Mouse (Mus musculus): ENCODE measurements at regions not wholly inside any gene's neighbourhood (a gene's known extent, or its start where the extent isn't known, plus 50 kb on each side); places are given as distances from the start of the nearest gene placed in this dataset.

DNA sequence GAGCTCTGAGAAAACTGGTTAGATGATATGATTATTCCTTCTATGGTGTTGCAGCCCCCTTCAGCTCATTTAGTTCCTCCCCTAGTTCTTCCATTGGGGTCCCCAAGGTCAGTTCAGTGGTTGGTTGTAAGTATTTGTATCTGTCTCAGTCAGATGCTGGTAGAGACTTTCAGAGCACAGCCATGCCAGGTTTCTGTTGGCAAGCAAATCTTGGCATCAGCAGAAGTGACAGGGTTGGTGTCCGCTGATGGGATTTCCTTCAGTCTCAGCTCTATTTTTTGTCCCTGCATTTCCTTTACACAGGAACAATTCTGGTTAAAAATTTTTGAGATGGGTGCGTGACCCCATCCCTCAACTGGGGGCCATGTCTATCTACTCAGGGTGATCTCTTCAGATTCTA is 55.3 kb upstream of the Spaca1 start:
- Histone ChIP-seq H3K36me3 (ENCODE audit: control insufficient read depth in 1 of 2, insufficient read depth in 2 of 2, low read length in 2 of 2) (no peaks in the 10 kb centered on the region), H3K27ac (ENCODE audit: control insufficient read depth, low read depth, low read length) (no peak overlapping the region), H3K27me3 (ENCODE audit: control insufficient read depth in 1 of 2, insufficient read depth in 2 of 2, low read length in 2 of 2) (no peaks in the 10 kb centered on the region; a peak in 1 of 4 replicates), H3K9ac (ENCODE audit: control insufficient read depth, low read depth, low read length, poor library complexity, severe bottlenecking) (no peak overlapping the region), H3K4me3 (ENCODE audit: control insufficient read depth in 1 of 2, insufficient read depth in 1 of 2, low read depth in 2 of 2, low read length in 2 of 2) (no peak overlapping the region), H3K9me3 (replicated peaks; ENCODE audit: insufficient read depth, low read length) (no peaks in the 10 kb centered on the region), H3K79me2 (ENCODE audit: control insufficient read depth, insufficient read depth, low read length, poor library complexity) (no peaks in the 10 kb centered on the region), H3K4me1 (ENCODE audit: control insufficient read depth in 1 of 2, insufficient read depth in 2 of 2, low read length in 2 of 2) (no peaks in the 10 kb centered on the region)
- no peak for DNase-seq (ENCODE audit: low read depth, low spot score)
- TF ChIP-seq ETS1 (IDR thresholded peaks at IDR 0.05; ENCODE audit: low read depth, low read length) (no peak), MAFK (IDR thresholded peaks at IDR 0.05; ENCODE audit: borderline replicate concordance, low read depth, low read length) (no peak), GABPA (IDR thresholded peaks at IDR 0.05; ENCODE audit: low read depth, low read length) (no peak), MYB (IDR thresholded peaks at IDR 0.05; ENCODE audit: low read depth, low read length) (no peak), TCF12 (IDR thresholded peaks at IDR 0.05; ENCODE audit: low read depth, low read length) (no peak), ZMIZ1 (IDR thresholded peaks at IDR 0.05; ENCODE audit: low read depth, low read length) (no peak), BHLHE40 (IDR thresholded peaks at IDR 0.05; ENCODE audit: borderline replicate concordance, low read depth, low read length) (no peak)

DNA sequence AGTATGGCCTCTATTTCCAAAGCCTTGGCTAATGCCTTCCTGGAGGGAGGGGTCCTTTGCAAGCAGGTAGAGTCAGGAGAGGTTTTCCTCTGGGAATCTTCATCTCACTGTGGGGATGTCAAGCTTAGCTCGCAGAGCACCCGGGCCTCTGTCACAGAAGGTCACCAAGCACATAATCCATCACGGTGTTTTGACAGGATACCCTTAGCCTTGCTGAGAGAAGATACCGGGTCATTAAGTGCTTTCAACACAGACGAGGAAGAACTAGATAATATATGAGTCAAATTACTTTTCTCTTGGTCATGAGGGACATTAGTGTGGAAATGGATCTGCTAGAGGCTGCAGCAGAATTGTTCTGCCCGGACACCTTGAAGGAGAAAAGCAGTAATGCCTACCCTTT is 64.3 kb upstream of the Spaca1 start:
- Histone ChIP-seq H3K9ac (ENCODE audit: control insufficient read depth, low read depth, low read length, poor library complexity, severe bottlenecking) (no peak overlapping the region), H3K36me3 (ENCODE audit: control insufficient read depth in 1 of 2, insufficient read depth in 2 of 2, low read length in 2 of 2) (no peaks in the 10 kb centered on the region), H3K9me3 (replicated peaks; ENCODE audit: insufficient read depth, low read length) (no peaks in the 10 kb centered on the region), H3K4me1 (ENCODE audit: control insufficient read depth in 1 of 2, insufficient read depth in 2 of 2, low read length in 2 of 2) (no peaks in the 10 kb centered on the region), H3K27ac (ENCODE audit: control insufficient read depth, low read depth, low read length) (no peak overlapping the region), H3K4me3 (ENCODE audit: control insufficient read depth in 1 of 2, insufficient read depth in 1 of 2, low read depth in 2 of 2, low read length in 2 of 2) (no peak overlapping the region), H3K79me2 (ENCODE audit: control insufficient read depth, insufficient read depth, low read length, poor library complexity) (no peaks in the 10 kb centered on the region), H3K27me3 (ENCODE audit: control insufficient read depth in 1 of 2, insufficient read depth in 2 of 2, low read length in 2 of 2) (no peaks in the 10 kb centered on the region; a peak in 1 of 4 replicates)
- no peak for TF ChIP-seq ZKSCAN1 (IDR thresholded peaks at IDR 0.05; ENCODE audit: low read depth, low read length)
- no peak for TF ChIP-seq CTCF (IDR thresholded peaks at IDR 0.05 in 2 of 3, conservative IDR thresholded peaks at IDR 0.05 in 1 of 3; ENCODE audit: control insufficient read depth in 1 of 3, insufficient read depth in 1 of 3, low read depth in 2 of 3, low read length in 3 of 3, poor library complexity in 1 of 3, severe bottlenecking in 1 of 3)
- no peak for TF ChIP-seq RAD21 (IDR thresholded peaks at IDR 0.05; ENCODE audit: low read depth, low read length)
- TF ChIP-seq MAFK (IDR thresholded peaks at IDR 0.05; ENCODE audit: borderline replicate concordance, low read depth, low read length) = no peak
- TF ChIP-seq MEF2A (IDR thresholded peaks at IDR 0.05; ENCODE audit: extremely low read depth, insufficient replicate concordance, low read depth, low read length, poor library complexity, severe bottlenecking) = no peak
- TF ChIP-seq MAZ (IDR thresholded peaks at IDR 0.05; ENCODE audit: low read depth, low read length) = no peak
- no peak for TF ChIP-seq SIN3A (IDR thresholded peaks at IDR 0.05; ENCODE audit: low read length)
- DNase-seq (ENCODE audit: low read depth, low spot score) = no peak

DNA sequence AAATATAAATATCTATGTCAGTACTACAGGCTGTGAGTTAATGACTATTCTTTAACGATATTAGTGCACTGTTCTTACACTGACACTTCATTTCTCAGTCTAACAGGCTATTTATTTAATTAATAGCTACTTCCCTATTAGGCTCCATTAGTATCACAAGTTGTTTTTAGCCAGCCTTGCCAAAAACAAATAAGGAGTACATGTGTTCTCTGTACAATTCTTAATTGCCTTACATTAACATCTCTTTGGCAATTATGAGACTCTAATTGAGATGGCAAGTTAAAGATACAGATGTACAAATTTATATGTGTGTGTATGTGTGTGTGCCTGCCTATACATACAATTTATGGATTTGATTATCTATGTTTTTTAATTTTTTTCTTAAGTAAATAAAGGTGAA is 67.1 kb upstream of the Spaca1 start:
- TF ChIP-seq POLR2A (IDR thresholded peaks at IDR 0.05; ENCODE audit: control insufficient read depth in 1 of 2, insufficient read depth in 1 of 2, low read depth in 1 of 2, low read length in 2 of 2, poor library complexity in 1 of 2) = no peak
- no peak for TF ChIP-seq GATA1 (IDR thresholded peaks at IDR 0.05; ENCODE audit: low read depth, low read length)
- no peak for TF ChIP-seq CHD1 (IDR thresholded peaks at IDR 0.05; ENCODE audit: low read depth, low read length)
- TF ChIP-seq BHLHE40 (IDR thresholded peaks at IDR 0.05; ENCODE audit: borderline replicate concordance, low read depth, low read length) = no peak
- no peak for TF ChIP-seq USF2 (IDR thresholded peaks at IDR 0.05; ENCODE audit: borderline replicate concordance in 1 of 2, insufficient read depth in 1 of 2, low read depth in 1 of 2, low read length in 2 of 2)

More for the DNA sequence above, 67.1 kb upstream of the Spaca1 start:
- Histone ChIP-seq H3K9ac (ENCODE audit: control insufficient read depth, low read depth, low read length, poor library complexity, severe bottlenecking) (no peak overlapping the region), H3K79me2 (ENCODE audit: control insufficient read depth, insufficient read depth, low read length, poor library complexity) (no peaks in the 10 kb centered on the region), H3K36me3 (ENCODE audit: control insufficient read depth in 1 of 2, insufficient read depth in 2 of 2, low read length in 2 of 2) (no peaks in the 10 kb centered on the region), H3K27ac (ENCODE audit: control insufficient read depth, low read depth, low read length) (no peak overlapping the region), H3K4me3 (ENCODE audit: control insufficient read depth in 1 of 2, insufficient read depth in 1 of 2, low read depth in 2 of 2, low read length in 2 of 2) (no peak overlapping the region), H3K27me3 (ENCODE audit: control insufficient read depth in 1 of 2, insufficient read depth in 2 of 2, low read length in 2 of 2) (no peaks in the 10 kb centered on the region; a peak in 1 of 4 replicates), H3K4me1 (ENCODE audit: control insufficient read depth in 1 of 2, insufficient read depth in 2 of 2, low read length in 2 of 2) (no peaks in the 10 kb centered on the region), H3K9me3 (replicated peaks; ENCODE audit: insufficient read depth, low read length) (no peaks in the 10 kb centered on the region)
- DNase-seq (ENCODE audit: low read depth, low spot score) = no peak
